Mouse (Mus musculus) brain, embryonic 14.5 days (tissue): ENCODE data around the gene Ywhab. TPM values are rescaled to one million over a fixed set of nuclear protein-coding genes. Genes with fewer than 3 reads are reported as not detected.

Source experiments
- DNase-seq: peaks from one replicate; pipeline ENCODE4 v3.0.0-alpha.2; 2011; ENCODE audit warnings: low read depth
- CTCF ChIP-seq: fragments of 200-500 bp; IDR thresholded peaks from 2 replicates; pipeline ENCODE4 v1.5.1; 2012; ENCODE audit warnings: inconsistent platforms, mild to moderate bottlenecking, moderate library complexity, borderline replicate concordance; ENCODE audit not compliant: insufficient read depth, insufficient read length; ENCODE audit errors: extremely low read depth
- POLR2A ChIP-seq: fragments of 200-500 bp; IDR thresholded peaks from 2 replicates; pipeline ENCODE4 v1.6.1; 2012; ENCODE audit warnings: mild to moderate bottlenecking, inconsistent platforms, borderline replicate concordance; ENCODE audit not compliant: poor library complexity, insufficient read depth, insufficient read length, severe bottlenecking; ENCODE audit errors: extremely low read depth
- polyA plus RNA-seq: library from polyadenylated mRNA; depleted of rRNA; stranded (reverse); fragments of >200 nt; gene quantifications from 2 replicates; pipeline ENCODE4 v1.2.3, GENCODE M21; 2012; rRNA removed

The Ywhab gene
- polyA plus RNA-seq: 139 and 214 TPM in 2 replicates

DNA sequence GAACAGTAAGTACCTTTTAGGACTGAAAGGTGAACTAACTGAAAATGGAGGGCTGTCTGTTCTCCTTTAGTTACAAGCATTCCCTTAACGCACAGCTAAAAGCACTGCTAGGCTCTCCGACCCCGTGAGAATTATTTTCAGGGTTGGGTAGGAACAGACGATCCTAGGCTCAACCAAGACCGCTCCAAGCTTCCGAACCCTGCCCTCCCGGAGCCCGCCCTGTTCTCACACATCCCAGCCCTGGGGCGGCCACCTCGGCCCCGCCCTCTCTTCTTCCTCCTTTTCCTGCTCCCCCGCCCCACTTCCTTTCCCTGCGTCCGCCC, at the start of gene Ywhab:
Gene Ywhab, plus strand, starts transcription at position 307 of the 323 bp plus-strand sequence.
- no peak for DNase-seq
- TF ChIP-seq CTCF: no peak
- TF ChIP-seq POLR2A: peak; percentile 71; the same call in 1 of the 2 replicates

DNA sequence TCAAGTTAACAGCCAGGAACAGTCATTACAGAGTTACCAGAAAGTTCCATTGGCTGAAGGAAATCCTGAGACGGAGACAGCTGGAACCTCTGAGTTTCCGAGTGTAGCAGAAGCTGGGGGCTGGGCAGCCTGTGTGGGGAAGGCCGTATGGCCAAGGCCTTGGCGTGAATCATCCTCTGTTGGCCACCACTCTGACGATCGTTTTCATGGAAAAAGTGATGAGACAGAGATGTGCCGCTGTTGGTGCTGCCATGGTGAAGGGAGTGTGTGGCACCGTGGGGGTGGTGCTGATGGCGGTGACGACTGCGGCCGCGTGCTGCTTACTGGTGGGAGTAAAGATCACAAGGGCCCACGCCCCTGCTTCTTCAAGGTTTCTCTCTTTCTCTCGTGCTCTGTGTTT, 48.5 kb upstream of the Ywhab start:
- DNase-seq: no peak
- TF ChIP-seq CTCF: no peak
- TF ChIP-seq POLR2A: no peak

DNA sequence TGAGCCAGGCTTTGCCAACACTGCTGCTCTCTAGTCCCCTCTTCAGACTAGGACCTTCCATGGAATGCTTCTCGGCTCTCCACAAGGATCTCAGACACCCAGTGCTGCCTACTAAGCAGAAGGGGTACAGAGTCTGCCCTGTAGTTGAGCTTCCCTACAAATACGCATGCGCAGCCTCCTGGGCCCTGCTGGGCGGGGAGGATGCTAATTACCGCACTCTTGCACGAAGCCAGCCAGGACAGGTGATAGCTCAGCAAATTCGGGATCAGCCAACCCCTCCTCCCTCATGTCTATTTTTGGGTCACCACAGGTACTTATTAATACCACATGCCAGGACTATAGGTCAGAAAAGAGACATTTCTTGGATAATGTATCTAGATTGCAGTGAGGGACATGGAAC, 46.8 kb upstream of the Ywhab start:
- DNase-seq: no peak
- TF ChIP-seq POLR2A (no peak), CTCF (no peak)

DNA sequence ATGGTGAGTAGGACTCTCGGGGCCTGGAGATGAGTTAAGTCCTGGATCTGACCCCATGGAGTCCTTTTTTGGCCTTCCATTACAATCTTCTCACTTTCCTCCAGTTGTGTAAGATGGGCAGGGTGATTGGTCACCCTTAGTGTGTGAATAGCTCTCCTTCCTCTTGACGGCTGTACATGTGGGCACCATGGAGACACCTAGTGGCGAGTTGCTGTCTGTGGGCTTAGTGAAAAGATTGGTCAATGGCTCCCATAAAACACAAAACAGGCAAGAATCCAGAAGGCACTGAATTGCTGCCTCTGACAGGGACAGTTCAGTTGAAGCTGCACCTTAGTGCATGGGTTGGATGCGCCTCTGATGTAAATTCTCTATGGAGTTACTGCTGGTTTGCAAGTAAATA, 43.0 kb upstream of the Ywhab start:
- TF ChIP-seq POLR2A (no peak), CTCF (peak; percentile 89)
- DNase-seq: peak; percentile 86

DNA sequence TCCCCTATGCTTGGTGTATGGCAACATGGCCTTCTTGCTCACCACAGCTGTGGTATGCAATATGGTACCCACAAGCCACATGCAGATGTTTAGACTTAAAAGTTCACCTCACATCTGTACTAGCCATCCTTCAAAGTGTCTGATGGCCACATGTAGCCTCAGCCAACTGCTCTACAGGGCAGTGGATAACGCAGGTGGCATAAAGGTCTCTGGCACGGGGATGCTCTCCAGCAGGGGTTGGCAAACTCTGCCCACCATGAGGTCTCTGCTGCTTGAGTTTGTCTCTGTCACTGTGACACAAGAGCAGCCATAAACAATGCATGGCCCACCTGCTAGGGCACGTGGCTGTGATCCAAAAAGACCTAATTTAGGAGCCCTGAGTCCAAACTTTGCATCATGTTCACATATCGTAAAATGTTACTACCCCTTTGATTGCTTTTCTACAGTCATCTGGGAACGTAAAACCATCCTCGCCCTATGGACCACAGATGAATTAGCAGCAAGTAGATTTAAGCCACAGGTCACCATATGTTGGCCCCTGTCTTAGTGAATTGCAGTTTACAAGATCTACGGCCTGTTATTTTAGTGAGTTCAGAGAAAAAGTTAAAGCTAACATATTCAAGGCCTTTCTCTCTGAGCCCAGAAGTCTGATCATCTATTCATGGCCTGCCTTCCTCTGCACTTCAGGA, 41.0 kb upstream of the Ywhab start:
- TF ChIP-seq POLR2A (no peak), CTCF (no peak)
- DNase-seq: no peak

DNA sequence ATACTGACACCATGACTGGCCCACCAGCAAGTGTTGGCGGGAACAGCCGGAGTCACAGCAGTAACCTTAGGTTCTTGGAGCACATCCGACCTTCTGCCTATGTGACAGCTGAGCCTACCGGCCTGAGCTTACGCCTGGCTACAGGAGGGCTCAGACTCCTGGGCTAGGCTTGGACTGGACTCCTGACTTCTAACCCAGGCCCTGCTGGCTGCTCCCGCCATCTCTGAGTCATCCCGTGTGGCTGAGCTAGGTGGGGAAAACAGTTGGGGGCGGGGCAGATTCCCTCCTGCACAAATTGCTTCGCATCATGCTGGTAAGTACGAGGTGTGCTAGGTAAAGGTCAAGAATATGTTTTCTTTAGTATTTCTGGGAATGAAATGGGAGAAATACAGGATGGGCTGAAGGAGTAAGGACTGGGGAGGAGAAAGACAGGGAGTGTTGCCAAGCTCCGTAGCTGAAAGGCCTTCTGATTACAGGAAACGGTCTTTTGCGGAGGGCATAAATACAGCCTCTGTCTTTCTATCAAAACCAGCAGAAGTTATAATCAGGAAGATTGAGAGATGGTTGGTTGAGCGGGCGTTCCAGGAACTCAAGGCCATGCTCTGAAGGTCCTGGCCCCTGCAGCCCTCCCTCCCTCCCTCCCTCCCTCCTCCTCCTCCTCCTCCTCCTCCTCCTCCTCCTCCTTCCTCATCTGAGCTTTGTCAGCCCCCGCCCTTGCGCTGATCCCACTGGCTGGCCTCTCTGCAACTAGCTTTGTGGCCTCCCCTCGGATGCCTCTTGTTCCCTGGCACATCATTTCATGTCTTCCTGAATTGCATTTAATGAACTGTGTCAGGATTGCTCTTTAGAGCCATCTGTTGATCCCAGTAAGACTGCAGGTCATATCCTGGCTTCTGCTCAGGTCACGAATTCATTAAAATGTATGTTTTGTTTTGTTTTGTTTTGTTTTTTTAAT, 29.9 kb upstream of the Ywhab start:
- DNase-seq: no peak
- TF ChIP-seq POLR2A (no peak), CTCF (no peak)

DNA sequence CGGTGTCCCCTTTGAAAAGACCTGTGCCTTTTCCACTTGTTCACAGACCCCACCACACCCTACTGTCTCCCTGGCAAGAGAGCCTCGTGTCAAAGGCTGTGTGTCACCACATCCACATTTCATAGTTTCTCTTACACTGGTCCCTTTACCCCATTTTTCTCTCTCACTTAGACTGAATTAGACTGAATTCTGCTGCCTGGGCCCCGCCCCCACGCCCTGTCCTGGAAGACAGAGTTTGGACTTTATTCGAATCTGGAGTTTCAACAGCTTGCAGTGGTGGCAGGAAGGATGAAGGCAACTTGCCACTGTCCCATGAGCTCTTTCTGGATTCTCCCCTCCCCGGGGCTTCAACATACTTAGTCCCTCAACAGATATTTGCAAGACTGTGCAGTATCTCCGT, 29.1 kb upstream of the Ywhab start:
- TF ChIP-seq CTCF: no peak
- TF ChIP-seq POLR2A: no peak
- DNase-seq: no peak

DNA sequence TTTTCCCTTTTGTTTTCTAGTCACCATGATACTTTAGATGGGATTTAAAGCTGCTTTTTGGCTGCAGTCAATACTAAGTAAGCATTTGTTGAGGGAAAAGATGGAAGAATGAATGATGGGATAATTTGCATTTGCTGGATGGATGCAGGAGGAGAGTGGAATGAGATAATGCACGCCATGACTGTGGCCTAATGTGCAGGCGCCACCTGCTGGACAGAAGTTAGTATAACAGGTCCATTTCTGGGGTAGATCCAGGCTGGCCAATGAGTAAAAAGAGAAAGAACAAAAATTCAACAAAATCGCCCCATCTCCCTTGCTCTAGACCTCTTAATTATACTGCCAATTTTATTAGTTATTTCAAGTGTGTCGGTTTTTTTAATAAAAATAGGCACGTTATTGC, 26.2 kb upstream of the Ywhab start:
- peak; percentile 87; the same call in 1 of the 2 replicates for TF ChIP-seq CTCF
- TF ChIP-seq POLR2A: no peak
- peak; percentile 78 for DNase-seq

DNA sequence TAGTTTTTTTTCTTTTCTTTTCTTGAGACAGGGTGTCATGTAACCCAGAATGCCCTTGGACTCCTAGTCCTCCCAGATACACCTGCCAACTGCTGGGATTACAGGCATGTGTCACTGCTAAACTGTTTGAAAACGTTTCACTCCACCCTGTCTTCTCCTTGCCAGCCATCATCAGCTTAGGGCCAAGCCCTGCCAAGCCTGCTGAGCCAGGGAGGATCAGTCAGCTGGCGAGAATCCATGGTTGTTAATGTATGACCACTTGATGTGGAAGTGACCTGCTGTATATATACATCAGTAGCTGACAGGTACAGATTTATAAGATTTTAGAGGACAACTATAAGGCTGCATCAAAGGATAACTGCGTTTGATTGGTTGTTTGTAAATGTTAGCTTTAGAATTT, 24.4 kb upstream of the Ywhab start:
- TF ChIP-seq CTCF (no peak), POLR2A (no peak)
- no peak for DNase-seq

DNA sequence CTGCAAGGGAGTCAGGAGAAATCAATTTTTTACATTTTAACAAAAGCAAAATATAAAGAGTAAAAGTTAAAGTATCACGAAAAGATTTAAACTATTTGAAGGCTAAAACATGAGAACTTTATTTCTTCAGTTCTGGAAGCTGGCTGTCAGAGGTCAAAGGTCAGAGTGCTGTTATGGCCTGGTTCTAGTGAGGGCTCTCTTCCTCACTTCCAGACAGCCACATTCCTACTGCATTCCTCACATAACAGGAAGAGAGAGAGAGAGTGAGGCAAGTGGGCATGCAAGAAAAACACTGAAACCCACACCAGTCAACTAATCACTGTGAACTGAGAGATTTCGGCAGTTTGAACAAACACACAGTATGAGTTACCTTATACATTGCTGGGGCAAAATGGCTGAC, 20.7 kb upstream of the Ywhab start:
- TF ChIP-seq POLR2A (no peak), CTCF (no peak)
- no peak for DNase-seq

DNA sequence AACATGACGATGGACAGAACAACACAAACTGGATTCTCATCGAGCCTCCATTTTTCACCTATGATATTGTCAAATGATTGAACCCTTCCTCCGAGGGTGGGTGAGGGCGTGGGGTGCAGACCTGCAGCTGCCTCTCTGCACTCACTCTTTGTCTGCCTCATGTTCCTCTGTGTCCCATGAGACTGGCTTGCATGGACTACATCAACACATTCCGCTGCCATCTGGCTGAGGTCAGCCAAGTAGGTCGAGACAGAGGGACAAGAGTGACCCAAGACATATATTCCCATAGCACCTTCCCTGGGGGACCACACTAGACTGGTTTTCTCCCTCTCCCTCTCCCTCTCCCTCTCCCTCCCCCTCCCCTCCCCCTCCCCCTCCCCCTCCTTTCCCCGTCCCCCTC, 18.3 kb upstream of the Ywhab start:
- no peak for TF ChIP-seq POLR2A
- no peak for TF ChIP-seq CTCF
- DNase-seq: no peak
